Mouse (Mus musculus): ENCODE results near the gene Dlgap1.

Dlgap1 gene

DNA sequence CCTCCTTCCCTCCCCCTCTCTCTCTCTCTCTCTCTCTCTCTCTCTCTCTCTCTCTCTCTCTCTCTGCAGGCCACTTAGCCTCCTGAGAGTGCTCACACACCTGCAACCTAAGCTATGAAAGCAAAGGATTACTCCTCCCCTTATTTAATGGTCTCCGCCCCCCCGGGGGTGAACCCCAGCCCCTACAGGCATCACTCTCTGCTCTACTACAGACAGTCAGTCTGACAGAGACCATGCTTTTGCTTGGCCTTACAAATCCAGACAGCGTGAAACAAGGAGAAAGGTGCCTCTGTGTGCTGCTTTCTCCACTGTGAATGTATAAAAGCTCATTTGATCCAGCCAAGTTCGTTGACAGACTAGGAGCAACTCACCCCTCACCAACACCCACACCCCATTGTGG, 497.5 kb downstream of the Dlgap1 start:
- DNase-seq: no peak

DNA sequence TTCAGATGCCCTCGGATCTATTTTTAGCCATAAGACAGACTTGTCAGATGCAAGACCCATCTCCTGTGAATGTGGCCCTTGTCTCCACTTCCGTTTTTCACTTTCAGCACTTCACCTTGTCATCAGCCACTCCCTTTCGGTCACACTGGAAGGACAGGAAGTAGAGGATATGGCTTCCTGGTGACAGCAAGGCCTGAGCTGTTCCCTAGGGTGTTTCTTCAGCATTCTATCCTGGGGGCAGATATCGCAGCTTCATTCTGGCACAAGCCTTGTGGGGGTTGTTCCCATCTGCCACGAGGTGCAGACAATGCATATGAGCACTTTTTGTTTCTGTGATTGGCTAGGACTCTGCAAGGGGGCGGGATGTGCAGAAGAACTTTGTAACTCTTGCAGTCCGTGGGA, 502.1 kb downstream of the Dlgap1 start:
- DNase-seq: no peak

DNA sequence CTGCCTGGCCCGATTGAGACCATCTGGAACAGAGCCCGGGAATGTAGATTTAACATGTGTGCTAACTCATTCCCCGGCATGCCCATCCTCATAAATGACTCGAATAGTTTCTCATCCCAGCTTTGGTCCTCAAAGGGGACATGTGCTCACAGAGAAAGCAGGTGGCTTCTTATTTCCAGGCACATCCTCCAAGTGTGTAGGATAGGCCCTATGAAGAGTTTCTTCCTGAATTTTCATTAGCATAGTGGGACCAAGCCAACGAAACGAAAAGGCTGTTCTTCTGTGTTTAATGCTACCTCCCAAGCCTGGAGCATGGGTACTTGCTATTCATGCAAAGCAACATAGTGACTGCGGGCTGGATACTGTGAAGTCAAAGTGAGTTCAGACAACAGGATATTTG, 503.3 kb downstream of the Dlgap1 start:
- DNase-seq: no peak

DNA sequence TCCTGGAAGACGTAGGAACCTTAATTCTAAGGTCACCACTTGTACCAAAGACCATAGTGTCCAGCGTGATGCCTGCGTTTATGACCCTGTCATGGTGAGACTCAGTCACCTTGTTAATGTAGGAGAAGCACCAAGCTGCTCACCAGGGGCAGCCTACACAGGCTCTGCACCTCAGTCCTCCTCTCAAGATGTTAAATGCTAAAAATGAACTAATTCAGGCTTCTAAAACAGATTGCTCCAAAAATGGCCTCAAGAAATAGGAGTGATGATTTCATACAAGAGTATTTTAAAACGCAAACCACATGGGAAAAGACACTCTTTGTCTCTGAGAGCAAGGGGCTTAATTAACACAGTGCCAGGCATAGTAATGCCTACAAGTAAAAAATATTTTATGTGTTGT, 505.0 kb downstream of the Dlgap1 start:
- no peak for DNase-seq

DNA sequence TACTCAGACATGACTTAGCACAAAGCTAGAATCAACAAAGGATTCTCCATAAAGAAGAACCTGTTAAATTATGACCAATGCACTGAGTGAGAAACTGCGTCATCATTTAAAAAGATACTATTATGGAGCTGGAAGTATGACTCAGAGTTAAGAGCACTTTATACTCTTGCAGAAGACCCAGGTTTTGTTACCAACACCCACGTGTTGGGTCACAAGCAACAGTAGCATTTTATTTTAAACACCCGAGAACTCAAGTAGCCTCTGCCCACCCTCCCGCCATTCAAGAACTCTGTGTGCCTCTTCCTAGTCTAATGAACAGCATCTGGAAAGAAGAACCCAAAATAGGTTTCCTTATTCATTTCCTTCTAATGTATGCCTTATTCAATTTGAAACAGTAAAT, 514.8 kb downstream of the Dlgap1 start:
- no peak for DNase-seq

DNA sequence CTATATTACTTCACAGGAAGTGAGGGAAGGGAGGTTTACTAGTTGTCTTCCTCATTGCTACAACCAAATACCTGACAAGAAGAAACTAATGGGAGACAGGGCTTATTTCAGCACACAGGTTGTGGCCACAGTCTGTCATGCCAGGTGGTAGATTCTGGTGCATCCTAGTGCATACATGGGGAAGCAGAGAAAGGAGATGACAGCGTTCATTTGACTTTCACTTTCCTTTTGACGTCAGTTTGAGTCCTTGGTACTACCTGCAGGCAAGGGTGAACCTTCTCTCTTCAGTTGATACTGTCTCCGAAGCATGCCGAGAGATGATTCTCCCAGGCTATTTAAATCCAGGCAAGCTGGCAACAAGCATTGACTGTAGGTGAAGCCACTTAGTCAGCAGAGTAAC, 516.8 kb downstream of the Dlgap1 start:
- no peak for DNase-seq

DNA sequence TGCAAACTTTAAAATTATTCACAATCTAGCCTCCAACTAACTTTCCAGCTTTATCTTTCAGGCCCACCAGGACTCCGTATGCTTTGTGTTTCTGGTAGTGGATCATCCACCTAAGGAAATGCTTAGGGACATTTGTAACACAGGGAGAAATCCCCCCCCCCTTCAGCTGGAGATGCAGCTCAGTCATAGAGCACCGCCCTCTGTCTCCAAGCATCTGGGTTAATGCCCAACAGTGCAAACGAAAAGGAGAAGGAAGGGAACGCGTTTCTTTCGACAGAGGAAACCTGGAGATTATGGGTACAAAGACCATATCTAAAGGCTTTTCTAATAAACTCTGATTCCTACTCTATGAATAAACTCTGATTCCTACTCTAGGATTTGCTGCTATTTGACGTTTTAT, 517.4 kb downstream of the Dlgap1 start:
- DNase-seq: no peak

DNA sequence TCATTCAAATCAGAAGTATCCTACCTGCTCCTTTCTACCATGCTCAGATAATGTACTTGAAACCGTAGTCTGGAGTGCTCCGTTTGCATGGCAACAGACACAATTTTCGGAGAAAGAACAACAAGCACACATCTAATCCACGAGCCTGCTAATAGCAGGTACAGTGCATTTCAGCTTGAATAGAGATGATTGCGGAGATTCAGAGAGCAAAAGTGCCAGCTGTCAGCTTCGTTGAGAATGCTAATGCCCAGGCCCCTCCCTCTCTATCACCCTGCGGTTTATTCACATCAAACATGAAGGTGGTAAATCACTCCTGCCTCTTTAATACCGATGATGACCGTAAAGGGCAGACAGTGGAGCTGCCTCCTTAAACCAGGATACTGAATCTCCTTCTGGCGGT, 518.0 kb downstream of the Dlgap1 start:
- no peak for DNase-seq

DNA sequence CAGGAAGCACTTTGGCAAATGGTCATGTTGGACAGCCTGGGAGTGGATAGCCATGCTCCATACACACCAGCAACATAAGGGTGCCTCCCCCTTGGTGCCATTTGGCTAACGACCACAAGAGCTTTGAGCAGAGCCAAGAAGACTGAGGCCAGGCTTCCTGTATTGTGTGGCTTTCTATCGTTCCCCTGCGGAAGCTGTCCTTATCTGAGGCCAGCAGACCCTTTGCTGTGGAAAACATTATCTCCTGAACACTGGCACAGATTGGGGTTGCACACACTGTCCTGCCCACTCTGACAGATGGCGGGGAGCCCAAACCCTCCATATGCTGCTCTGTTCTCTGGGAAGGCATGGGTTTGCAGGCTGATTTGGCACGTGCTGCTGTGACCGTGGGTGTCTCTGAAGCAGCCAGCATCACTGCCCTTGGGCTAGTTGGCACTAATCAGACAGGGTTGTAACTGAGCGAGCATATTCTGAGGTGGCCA, 520.0 kb downstream of the Dlgap1 start:
- no peak for DNase-seq

DNA sequence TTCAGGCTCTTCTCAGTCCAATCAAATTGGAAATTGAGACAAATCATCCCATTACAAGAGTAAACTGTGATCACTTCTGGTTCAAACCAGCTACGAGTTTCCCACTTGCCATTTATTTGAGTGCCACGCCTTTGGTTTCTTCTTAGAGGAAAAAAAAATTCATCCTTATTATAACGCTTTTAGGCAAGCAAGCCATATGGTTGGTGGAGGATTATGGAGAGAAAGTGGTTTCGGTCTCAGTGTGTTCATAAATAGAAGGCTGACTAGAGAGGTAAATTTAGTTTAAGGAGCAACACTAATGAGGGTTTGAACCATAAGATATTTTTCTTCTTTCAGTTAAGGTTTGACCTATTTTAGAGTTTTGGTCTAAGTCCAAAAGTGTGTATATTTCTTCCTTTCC, 522.7 kb downstream of the Dlgap1 start:
- no peak for DNase-seq

DNA sequence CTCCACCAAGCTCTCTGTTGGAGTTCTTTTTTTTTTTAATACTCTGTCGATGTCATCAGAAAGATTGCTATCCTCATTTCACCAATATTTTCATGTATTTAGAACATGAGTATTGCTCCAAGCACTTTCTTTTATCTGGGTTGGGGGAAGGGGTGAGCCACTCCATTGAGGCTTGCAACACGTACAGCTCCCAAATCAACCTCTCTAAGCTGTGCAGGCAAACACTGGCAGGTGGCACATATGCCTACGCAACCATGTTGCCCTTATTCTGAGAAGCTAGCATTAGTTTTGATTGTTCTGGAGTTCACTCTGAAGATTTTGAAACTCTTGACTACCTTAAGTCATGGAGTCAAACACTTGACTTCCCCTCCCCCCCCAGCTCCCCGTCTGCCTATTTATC, 525.5 kb downstream of the Dlgap1 start:
- DNase-seq: no peak

DNA sequence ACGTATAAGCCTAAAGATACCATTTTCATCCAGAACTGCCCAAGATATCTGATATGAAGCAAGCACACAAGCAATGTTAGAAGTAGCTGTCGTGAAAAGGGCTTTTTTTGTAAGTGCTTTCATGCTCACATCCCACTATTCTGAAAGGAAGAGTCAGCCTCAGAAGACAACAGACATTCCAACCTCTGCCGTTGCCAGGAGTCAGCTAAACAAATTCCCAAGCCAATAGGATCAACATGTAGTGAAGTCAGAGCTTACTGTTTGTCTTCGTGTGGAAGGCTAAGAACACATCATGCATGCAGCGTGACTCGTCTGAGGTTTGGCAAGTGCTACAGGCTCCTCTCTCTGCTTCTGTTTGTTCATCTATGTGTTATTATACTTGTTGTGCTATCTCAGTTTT, 529.4 kb downstream of the Dlgap1 start:
- DNase-seq: no peak

DNA sequence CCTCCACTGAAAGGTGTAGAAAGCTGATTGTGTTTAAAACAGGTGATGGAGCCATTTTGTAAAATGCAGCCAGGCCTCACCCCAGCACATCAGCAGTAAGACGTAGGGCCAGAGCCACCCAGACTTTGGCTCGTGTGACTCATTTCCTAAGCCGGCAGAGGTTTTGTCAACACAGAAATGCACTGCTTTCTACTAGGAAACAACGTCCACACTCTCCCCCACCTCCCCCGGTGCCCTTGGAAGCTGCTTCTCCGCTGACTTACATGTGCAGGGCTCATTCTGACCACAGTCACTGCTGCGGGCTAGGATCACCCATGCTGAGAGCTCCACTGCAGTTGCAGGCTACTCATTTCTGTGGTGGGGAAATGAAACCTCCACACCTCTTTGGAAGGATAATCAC, 533.1 kb downstream of the Dlgap1 start:
- no peak for DNase-seq

DNA sequence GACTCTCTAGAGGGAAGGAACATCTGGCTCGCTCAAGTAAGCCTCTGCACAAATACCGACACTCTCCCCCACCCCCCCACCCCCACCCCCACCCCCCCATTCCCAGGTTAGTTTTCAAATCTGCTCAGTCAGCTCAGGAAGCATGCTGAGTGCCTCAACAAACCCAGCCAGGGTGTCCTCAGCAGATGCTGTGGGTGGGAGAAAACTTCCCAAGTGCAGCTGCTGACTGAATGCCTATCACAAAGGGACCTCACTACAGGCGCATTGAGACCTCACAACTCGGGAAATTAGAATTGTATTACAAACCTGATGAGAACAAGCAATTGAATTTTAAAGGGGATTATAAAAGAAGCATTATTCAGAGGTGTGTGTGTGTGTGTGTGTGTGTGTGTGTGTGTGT, 538.9 kb downstream of the Dlgap1 start:
- DNase-seq: no peak

DNA sequence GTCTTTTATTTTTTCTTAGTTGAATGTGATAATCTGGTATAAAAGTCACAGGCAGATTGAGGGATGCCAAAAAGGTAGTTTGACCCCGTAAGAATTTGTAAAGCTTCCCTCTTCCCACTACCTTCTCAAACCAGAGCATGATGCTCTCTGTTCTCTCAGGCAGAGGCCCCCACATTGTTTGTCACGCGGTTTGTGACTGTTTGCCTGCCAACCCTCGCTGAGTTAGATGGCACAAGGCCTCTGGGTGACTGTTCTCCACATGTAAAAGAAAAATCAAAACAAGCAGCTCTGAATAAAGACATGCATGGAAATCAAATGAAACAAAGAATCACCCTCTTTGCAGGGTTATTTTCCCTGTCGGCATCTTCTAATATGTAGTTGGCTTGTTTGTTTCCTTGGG, 541.6 kb downstream of the Dlgap1 start:
- no peak for DNase-seq

DNA sequence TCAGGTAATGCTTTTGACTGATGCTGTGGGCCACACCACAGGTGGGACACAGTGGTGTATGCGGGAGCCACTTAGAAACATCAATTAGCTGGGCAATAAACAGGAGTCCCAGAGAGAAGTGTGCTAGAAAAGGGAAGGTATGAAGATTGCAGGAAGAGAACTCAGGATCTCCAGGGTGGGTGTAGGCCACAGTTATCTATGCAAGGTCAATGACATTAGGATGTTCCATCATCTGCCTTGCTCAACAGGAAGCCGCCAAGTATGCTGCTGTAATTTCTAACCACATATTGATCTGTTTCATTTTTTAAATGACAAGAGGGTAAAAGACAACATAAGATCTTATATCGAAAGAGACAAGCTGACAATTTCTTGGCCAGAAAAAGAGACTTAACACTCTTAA, 542.5 kb downstream of the Dlgap1 start:
- DNase-seq: no peak

DNA sequence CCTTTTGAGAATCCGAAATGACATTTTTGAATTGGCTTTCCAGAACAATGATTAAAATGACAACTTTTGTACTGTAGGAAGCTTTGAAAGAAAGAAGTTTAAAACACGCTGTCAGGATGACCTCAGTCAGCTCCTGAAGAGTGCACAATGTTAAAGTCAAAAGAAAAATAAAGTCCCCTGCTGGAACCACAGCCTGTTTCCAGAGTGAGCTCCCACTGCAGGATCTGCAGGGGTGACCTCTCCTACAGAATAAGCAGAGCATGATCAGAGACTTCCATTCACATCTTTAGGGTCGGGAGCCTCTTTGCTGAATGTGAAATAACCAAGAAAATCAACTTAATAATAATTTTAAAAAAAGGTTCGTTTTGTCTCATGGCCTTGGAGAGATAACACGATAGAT, 544.9 kb downstream of the Dlgap1 start:
- no peak for DNase-seq

DNA sequence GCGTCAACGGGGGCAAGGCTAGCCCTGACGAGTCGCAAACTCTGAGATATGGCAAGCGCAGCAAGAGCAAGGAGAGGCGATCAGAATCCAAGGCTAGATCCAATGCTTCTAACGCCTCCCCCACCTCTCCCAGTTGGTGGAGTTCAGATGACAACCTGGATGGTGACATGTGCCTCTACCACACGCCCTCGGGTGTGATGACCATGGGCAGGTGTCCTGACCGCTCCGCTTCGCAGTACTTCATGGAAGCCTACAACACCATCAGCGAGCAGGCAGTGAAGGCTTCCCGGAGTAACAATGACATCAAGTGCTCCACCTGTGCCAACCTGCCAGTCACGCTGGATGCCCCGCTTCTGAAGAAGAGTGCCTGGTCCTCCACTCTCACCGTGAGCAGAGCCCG, 547.6 kb downstream of the Dlgap1 start:
- DNase-seq: no peak

DNA sequence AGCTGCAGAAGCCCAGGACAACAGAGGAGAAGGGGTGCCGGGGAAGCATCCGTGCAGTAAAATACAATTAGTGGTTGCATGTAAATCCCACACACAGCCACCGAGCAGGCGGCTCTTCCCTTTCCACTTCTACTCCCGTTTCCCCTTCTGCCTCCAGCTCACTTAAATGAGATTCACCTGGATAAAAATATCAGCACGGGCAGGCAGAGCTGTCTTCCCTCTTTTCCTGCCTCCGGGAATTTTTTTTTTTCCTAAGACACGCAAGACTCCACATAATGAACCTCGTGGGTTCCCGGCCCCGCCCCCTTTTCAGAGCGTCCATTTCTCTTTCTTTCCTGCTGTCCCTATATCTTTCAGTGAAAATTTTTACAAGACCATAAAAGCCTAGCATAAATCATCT, 548.5 kb downstream of the Dlgap1 start:
- no peak for DNase-seq

DNA sequence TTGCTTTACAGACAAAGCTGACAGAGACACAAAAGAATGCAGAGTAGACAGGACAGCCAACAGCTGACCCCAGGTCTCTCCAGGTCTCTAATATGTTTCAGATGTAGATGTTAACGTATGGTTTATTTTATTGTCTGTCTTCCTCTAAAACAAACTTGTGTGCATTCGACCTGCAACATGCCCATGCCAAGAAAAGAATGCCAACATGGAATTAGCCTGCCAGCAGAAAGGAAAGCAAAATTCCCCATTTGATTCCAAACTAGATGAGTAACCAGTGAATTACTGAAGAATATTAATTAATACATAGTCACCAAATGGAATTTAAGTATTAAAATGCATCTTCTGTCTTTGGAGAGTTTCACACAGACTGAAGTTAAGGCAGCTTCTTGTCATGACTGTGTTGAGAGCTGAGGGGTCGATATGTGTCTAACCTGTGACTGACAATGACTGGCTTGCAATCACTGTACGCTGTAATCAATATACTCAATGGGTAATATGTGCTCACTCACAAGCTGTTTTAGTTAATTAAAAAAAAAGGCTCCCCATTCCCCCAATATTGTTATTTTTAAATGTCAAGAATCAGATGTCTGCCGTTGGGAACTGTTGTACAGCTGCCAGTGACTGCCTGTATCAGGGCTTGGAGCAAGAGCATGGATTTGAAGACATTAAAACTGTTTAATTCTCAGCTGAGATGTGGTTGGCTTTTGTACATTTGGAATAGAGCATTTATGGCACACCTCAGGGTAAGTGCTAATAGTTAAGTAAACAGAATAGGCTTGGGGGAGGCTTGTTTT, 552.4 kb downstream of the Dlgap1 start:
- DNase-seq: no peak

DNA sequence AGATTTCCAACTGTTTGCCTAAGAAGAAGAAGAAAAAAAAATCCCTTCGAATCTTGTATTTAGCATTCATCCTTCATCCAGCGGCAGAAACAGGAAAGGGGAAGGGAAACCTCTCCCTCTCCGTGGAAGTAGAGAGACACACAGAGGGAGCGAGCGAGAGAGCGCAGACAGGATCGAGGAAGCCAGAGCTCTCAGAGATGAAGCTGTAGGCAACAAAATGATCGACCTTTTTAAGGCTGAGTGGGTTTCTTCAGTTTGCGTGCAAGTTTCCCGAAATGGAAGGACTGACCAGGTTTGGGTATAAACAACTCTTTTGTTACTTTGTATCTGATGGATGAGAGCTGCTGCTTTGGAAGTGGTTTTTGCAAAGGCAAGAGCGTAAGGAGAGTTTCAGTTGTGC, 553.1 kb downstream of the Dlgap1 start:
- DNase-seq: no peak

DNA sequence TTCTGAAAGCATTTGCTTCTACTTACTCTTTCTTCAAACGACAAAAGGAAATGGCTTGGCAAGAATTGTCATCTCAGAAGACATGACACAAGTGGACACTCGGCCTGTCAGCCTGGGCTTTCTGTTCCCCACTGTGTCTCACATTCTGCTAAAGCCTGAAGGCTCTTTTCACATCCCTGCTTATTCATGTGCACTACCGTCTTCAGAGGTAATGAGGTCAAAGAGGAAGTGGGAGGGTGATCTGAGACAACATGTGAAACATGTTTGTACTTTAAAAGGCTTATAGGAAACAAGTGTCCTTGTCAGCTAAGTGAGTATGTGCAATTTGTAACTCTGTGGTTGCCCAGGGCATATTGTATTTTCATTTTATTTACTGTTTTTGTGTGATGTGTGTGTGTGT, 557.1 kb downstream of the Dlgap1 start:
- DNase-seq: no peak

DNA sequence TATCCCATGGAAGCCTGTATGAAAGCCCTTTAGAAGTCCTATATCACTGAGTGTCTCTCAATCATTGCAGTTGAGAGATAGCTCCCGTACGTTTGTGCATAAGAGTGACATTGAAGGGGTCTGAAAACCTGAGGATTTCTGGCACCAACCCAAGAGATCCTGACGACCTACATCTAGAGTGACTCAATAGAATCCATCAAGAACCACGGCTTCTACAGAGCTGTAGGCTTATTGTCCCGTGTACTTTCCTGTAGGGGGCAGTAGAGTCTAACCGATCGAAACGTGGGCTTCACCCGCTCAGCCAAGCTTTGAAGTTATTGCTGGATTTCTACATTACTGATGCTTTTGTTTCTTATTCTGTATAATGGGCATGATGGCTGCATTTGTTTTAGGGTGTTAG, 558.2 kb downstream of the Dlgap1 start:
- no peak for DNase-seq

DNA sequence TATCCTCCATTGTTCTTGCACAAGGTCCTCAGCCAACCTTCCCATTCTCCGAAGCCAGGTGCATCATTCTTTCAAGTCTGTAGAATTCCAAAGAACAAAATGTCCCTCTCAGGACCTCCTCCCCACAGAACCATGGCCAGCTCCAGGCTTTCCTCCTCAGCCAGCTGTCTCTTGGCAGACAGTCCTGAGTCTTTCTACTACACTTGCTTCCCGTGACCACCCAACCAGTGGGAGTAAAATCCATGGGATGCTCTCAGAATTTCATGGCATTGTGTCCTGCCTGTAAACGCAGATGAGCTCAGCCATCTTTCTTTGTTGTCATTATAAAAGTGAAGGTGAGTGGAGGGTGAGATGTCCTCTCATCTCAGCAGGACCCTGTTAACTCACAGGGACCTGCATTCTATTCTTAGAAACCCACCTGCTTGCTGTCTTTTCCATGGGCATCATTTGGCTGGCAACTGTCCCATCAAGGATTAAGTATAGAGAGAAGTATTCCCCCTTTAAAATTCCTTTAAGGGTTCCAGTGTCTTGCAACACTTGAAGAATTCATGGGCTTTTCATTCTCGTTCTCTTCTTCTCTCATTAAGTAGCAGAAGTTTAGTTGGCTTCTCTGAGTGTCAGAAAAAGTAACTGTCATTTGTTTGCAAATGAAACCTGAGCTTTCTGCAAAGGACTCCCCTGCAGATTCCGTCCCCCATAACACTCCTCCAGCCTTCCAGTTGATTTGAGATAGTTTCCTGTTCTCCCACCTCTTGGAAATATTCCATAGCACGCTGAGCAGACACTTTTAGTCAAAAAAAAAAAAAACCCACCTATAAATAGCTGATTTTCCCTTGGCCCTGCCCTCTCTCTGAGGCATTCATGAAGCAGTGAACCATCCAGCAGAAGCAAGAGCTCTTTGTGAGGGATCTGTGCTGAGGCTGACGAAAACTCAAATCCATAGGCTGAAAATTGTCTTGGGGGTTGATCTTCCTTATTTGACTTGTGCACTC, 559.6 kb downstream of the Dlgap1 start:
- no peak for DNase-seq

Data from thymus, adult 18-20 months (tissue).